Mouse (Mus musculus) midbrain, embryonic 14.5 days (tissue): ENCODE measurements around the gene Spata2. TPM values are rescaled to one million over a fixed set of nuclear protein-coding genes. Genes with fewer than 3 reads are reported as not detected.

ENCODE experiments used
- ATAC-seq: fragments of 200-750 bp; cut with Nextera tagmentation; 2 replicates; pipeline ENCODE4 v1.8.0; 2017; ENCODE audit warnings: moderate number of reproducible peaks, moderate library complexity; ENCODE audit not compliant: low FRiP score, low TSS enrichment
- DNase-seq: peaks from one replicate; pipeline ENCODE4 v3.0.0-alpha.2; 2015
- H3K27ac ChIP-seq: fragments of 300-500 bp; sonication (generic); replicated peaks from 2 replicates; pipeline ENCODE4 v1.5.1; 2014; ENCODE audit warnings: mild to moderate bottlenecking, low read depth, low read length, moderate library complexity
- H3K27me3 ChIP-seq: fragments of 300-500 bp; sonication (generic); 2 replicates; pipeline ENCODE4 v1.6.1; 2014; ENCODE audit warnings: low read length, control low read depth, mixed read lengths; ENCODE audit not compliant: control insufficient read depth, insufficient read depth
- H3K36me3 ChIP-seq: fragments of 300-500 bp; sonication (generic); 2 replicates; pipeline ENCODE4 v1.6.1; 2014; ENCODE audit warnings: low read length, control low read depth; ENCODE audit not compliant: control insufficient read depth, insufficient read depth
- H3K4me1 ChIP-seq: fragments of 300-500 bp; sonication (generic); 2 replicates; pipeline ENCODE4 v1.6.1; 2014; ENCODE audit warnings: mild to moderate bottlenecking, antibody characterized with exemption, low read length, control low read depth; ENCODE audit not compliant: control insufficient read depth, insufficient read depth
- H3K4me2 ChIP-seq: fragments of 300-500 bp; sonication (generic); 2 replicates; pipeline ENCODE4 v1.6.1; 2014; ENCODE audit warnings: mild to moderate bottlenecking, low read length, moderate library complexity
- H3K4me3 ChIP-seq: fragments of 300-500 bp; sonication (generic); replicated peaks from 2 replicates; pipeline ENCODE4 v1.5.1; 2014; ENCODE audit warnings: low read depth, low read length
- H3K9ac ChIP-seq: fragments of 300-500 bp; sonication (generic); replicated peaks from 2 replicates; pipeline ENCODE4 v1.6.1; 2014; ENCODE audit warnings: mild to moderate bottlenecking, low read length, moderate library complexity
- H3K9me3 ChIP-seq: fragments of 300-500 bp; sonication (generic); 2 replicates; pipeline ENCODE4 v1.6.1; 2016; ENCODE audit warnings: low read length, control low read depth, mixed read lengths; ENCODE audit not compliant: control insufficient read depth
- WGBS: fragments of 180-500 bp; shearing (Covaris S2); extraction: QIAGEN DNeasy Blood & Tissue Kit; methylation state at CpG from one replicate; pipeline ENCODE4 v1.1.7; 2014; 5-methylcytosine and 5-hydroxymethylcytosine counted together
- polyA plus RNA-seq: library from polyadenylated mRNA; unstranded; fragments of >200 nt; fragmentation: Nextera tagmentation; extraction: Ambion mirVana; gene quantifications from 2 replicates; pipeline ENCODE4 v1.2.1, GENCODE M21; 2014

The Spata2 gene
- polyA plus RNA-seq, 1 experiment from 2014 or later = 29.9 TPM

- Histone ChIP-seq H3K9me3 (no peaks in the 10 kb centered on the region), H3K9ac (no peak overlapping the region), H3K27ac (no peak overlapping the region), H3K4me2 (no peak overlapping the region), H3K36me3 (peaks cover 30% of the 10 kb centered on the region), H3K27me3 (no peaks in the 10 kb centered on the region), H3K4me1 (peaks cover 11% of the 10 kb centered on the region), H3K4me3 (no peak overlapping the region)
- ATAC-seq (no peak), DNase-seq (no peak)
- 90% methylated on average over 6 of the region's 6 CpGs for WGBS
These were observed 4.7 kb downstream of the Spata2 start for GRCm38 (mm10) chr2:167487994-167488393.

- WGBS = 96% methylated on average over 6 of the region's 6 CpGs
- H3K27me3 ChIP-seq = no peaks in the 10 kb centered on the region
- H3K36me3 ChIP-seq = peaks cover 34% of the 10 kb centered on the region
- H3K4me2 ChIP-seq = no peak overlapping the region
- peaks cover 11% of the 10 kb centered on the region for H3K4me1 ChIP-seq
- no peaks in the 10 kb centered on the region for H3K9me3 ChIP-seq
- no peak overlapping the region for H3K27ac ChIP-seq
- no peak for DNase-seq
- ATAC-seq = no peak
- H3K9ac ChIP-seq = no peak overlapping the region
- no peak overlapping the region for H3K4me3 ChIP-seq
These were observed 5.1 kb downstream of the Spata2 start for GRCm38 (mm10) chr2:167487551-167487950.

- H3K4me2 ChIP-seq = no peak overlapping the region
- DNase-seq = no peak
- H3K27me3 ChIP-seq = no peaks in the 10 kb centered on the region
- no peak for ATAC-seq
- H3K4me1 ChIP-seq = peaks cover 7% of the 10 kb centered on the region
- no peak overlapping the region for H3K27ac ChIP-seq
- no peak overlapping the region for H3K9ac ChIP-seq
- H3K9me3 ChIP-seq = no peaks in the 10 kb centered on the region
- 89% methylated on average over 4 of the region's 4 CpGs for WGBS
- peaks cover 38% of the 10 kb centered on the region for H3K36me3 ChIP-seq
- no peak overlapping the region for H3K4me3 ChIP-seq
These were observed 6.1 kb downstream of the Spata2 start for GRCm38 (mm10) chr2:167486573-167486972.

GRCm38 (mm10) chr2:167485501-167486377 lies 6.9 kb downstream of the Spata2 start:
- Histone ChIP-seq H3K9ac (no peak overlapping the region), H3K4me2 (no peak overlapping the region), H3K27me3 (no peaks in the 10 kb centered on the region), H3K36me3 (peaks cover 40% of the 10 kb centered on the region), H3K4me3 (no peak overlapping the region), H3K4me1 (no peaks in the 10 kb centered on the region), H3K9me3 (no peaks in the 10 kb centered on the region), H3K27ac (no peak overlapping the region)
- 86% methylated on average over 7 of the region's 7 CpGs for WGBS
- no peak for DNase-seq
- ATAC-seq = no peak

- ATAC-seq (no peak), DNase-seq (no peak)
- Histone ChIP-seq H3K27me3 (no peaks in the 10 kb centered on the region), H3K27ac (no peak overlapping the region), H3K4me2 (no peak overlapping the region), H3K4me3 (no peak overlapping the region), H3K4me1 (no peaks in the 10 kb centered on the region), H3K9me3 (no peaks in the 10 kb centered on the region), H3K9ac (no peak overlapping the region), H3K36me3 (peaks cover 44% of the 10 kb centered on the region)
- 93% methylated on average over 11 of the region's 11 CpGs for WGBS
These were observed 7.8 kb downstream of the Spata2 start for GRCm38 (mm10) chr2:167484932-167485331.

- Histone ChIP-seq H3K4me1 (no peaks in the 10 kb centered on the region), H3K27ac (no peak overlapping the region), H3K4me3 (no peak overlapping the region), H3K9ac (no peak overlapping the region), H3K4me2 (no peak overlapping the region), H3K36me3 (peaks cover 43% of the 10 kb centered on the region), H3K9me3 (no peaks in the 10 kb centered on the region), H3K27me3 (no peaks in the 10 kb centered on the region)
- WGBS = 94% methylated on average over 24 of the region's 24 CpGs
- ATAC-seq (no peak), DNase-seq (no peak)
These were observed 8.8 kb downstream of the Spata2 start for GRCm38 (mm10) chr2:167483827-167484410.

- no peak for ATAC-seq
These were observed 9.4 kb downstream of the Spata2 start for GRCm38 (mm10) chr2:167483081-167483826.

GRCm38 (mm10) chr2:167482681-167483080 lies 10.0 kb downstream of the Spata2 start:
- no peaks in the 10 kb centered on the region for H3K9me3 ChIP-seq
- H3K27me3 ChIP-seq = no peaks in the 10 kb centered on the region
- peaks cover 40% of the 10 kb centered on the region for H3K36me3 ChIP-seq
- H3K4me1 ChIP-seq = no peaks in the 10 kb centered on the region
- ATAC-seq (no peak), DNase-seq (no peak)
- H3K9ac ChIP-seq = no peak overlapping the region
- H3K4me2 ChIP-seq = no peak overlapping the region
- H3K4me3 ChIP-seq = no peak overlapping the region
- no peak overlapping the region for H3K27ac ChIP-seq
- 91% methylated on average over 4 of the region's 4 CpGs for WGBS

More at GRCm38 (mm10) chr2:167483081-167483826, 9.4 kb downstream of the Spata2 start:
- no peak for DNase-seq
- H3K4me2 ChIP-seq = no peak overlapping the region
- no peak overlapping the region for H3K27ac ChIP-seq
- 94% methylated on average over 27 of the region's 27 CpGs for WGBS
- H3K4me3 ChIP-seq = no peak overlapping the region
- H3K4me1 ChIP-seq = no peaks in the 10 kb centered on the region
- H3K9ac ChIP-seq = no peak overlapping the region
- H3K27me3 ChIP-seq = no peaks in the 10 kb centered on the region
- H3K9me3 ChIP-seq = no peaks in the 10 kb centered on the region
- peaks cover 40% of the 10 kb centered on the region for H3K36me3 ChIP-seq
